Mouse (Mus musculus): ENCODE measurements around the gene Zfp462. TPM values are rescaled to one million over a fixed set of nuclear protein-coding genes. Genes with fewer than 3 reads are reported as not detected.
A peak's percentile ranks its signal among the peaks of the same experiment; 100 is the strongest.

Zfp462 gene
- polyA plus RNA-seq, 1 experiment from 2014 or later: 13.6 TPM

DNA sequence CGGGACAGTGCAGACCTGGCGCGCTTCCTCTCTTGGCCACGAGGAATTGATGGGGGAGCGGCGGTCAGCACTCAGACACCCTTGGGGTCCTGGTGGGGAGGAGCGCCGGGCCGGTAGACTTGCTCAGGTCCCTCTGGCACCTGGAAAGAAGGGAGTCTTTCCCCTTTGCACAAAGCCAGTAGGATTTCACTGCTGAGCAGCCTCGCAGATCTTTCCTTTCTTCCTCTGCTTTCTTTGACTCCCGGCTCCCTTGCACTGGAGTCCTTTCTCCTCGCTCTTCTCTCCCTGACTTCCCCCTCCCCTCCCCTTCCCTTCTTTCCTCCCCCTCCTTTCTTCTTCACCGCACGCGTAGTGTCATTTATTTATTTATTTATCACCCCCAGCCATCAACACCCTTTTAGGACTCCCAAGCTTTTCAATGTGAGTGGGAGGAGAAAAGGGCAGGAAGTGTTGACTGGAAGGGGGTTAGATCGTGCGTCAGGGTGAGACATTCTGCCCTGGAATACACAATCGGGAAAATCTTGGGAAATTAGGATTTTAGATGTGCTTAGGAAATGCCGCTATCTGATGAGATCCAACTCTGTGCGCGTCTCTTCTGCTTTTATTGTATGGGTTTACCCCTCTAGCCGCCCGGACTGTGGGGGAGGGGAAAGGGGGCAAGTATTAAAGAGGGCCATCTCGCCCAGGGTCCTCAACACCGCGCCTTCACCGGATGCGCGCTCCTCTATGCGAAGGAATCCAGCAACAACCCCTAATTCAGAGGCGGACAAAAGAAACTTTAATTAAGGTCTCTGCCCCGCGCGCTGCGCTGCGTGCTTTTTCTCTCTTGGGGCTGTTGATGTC, 976 bp downstream of the Zfp462 start:
- Histone ChIP-seq H3K27ac (peak overlapping the region; percentile 99), H3K4me1 (peaks cover 23% of the 10 kb centered on the region), H3K4me3 (peak overlapping the region; percentile 86), H3K9me3 (no peaks in the 10 kb centered on the region), H3K36me3 (replicated peaks) (peaks cover 8% of the 10 kb centered on the region), H3K27me3 (ENCODE audit: poor library complexity, severe bottlenecking) (no peaks in the 10 kb centered on the region)
- WGBS: under 1% methylated on average over 36 of the region's 36 CpGs
- peak; percentile 81 for DNase-seq (ENCODE audit: extremely low spot score, low spot score)

DNA sequence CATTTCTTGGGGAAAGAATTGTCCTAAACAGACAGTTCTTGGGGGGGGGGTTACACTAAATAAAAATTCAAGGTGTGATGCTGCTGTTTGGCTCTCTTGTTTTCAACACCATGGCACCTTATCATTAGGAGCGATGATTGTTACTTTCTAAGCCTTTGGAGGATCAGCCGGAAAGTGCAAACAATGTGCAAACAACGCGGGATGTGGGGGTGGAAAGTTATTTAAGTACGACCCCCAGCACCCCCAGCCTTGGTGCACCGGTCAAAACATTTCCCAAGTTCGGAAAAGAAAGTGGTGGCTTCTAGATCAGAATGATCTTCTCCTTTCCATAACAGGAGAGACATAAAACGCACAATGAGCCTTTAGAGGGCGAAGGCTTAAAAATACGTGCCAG, 1.8 kb downstream of the Zfp462 start:
- under 1% methylated on average over 10 of the region's 10 CpGs for WGBS
- H3K4me3 ChIP-seq: peak overlapping the region; percentile 86

DNA sequence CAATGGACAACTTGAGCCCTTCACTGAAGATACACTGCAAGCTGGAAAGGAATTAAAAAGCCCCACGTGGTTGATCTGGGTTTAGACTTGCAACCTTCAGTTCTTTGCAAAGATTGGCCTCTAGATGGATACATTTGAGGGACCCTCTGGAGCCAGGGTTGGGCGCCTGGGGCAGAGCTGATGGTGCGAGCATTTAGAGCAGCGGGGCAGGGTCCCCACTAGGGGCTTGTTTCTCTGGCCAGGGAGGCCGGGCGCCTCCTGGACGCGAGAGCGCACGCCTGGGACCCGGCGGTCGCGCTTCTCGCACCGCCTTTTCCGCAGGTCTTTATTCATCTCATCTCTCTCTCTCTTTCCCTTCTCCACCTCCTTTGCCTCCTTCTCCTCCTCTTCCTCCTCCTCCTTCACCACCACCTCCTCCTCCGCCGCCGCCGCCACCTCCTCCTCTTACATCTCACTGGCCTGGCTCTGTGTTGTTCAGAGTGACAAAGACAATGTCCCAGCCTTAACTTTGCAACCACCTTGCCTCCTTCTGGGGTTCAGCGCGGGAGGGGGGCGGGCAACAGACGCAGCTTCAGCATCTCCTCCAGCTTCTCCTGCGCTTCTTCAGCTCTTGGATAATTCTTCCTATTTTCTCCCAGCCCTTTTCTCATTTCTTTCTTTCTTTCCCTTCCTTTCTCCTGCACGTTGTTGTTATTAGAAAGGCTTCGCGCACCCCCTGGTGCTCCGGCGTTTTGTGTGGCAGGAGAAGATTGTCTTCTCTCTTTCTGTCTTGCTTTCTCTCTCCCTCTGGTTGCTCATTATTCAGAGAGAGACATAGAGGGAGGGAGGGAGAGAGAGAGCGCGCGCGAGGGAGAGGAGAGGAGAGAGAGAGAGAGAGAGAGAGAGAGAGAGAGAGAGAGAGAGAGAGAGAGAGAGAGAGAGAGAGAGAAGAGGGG, 2.5 kb downstream of the Zfp462 start:
- H3K9me3 ChIP-seq: no peaks in the 10 kb centered on the region
- peaks cover 13% of the 10 kb centered on the region for H3K36me3 ChIP-seq (replicated peaks)
- H3K4me1 ChIP-seq: peaks cover 30% of the 10 kb centered on the region
- peak overlapping the region; percentile 86 for H3K4me3 ChIP-seq
- no peaks in the 10 kb centered on the region for H3K27me3 ChIP-seq (ENCODE audit: poor library complexity, severe bottlenecking)
- WGBS: under 1% methylated on average over 35 of the region's 35 CpGs
- DNase-seq (ENCODE audit: extremely low spot score, low spot score): peak; percentile 78
- H3K27ac ChIP-seq: peak overlapping the region; percentile 99

More for the DNA sequence above, 1.8 kb downstream of the Zfp462 start:
- no peaks in the 10 kb centered on the region for H3K9me3 ChIP-seq
- peaks cover 29% of the 10 kb centered on the region for H3K4me1 ChIP-seq
- H3K36me3 ChIP-seq (replicated peaks): peaks cover 10% of the 10 kb centered on the region
- H3K27ac ChIP-seq: peak overlapping the region; percentile 99
- no peak for DNase-seq (ENCODE audit: extremely low spot score, low spot score)
- H3K27me3 ChIP-seq (ENCODE audit: poor library complexity, severe bottlenecking): no peaks in the 10 kb centered on the region

DNA sequence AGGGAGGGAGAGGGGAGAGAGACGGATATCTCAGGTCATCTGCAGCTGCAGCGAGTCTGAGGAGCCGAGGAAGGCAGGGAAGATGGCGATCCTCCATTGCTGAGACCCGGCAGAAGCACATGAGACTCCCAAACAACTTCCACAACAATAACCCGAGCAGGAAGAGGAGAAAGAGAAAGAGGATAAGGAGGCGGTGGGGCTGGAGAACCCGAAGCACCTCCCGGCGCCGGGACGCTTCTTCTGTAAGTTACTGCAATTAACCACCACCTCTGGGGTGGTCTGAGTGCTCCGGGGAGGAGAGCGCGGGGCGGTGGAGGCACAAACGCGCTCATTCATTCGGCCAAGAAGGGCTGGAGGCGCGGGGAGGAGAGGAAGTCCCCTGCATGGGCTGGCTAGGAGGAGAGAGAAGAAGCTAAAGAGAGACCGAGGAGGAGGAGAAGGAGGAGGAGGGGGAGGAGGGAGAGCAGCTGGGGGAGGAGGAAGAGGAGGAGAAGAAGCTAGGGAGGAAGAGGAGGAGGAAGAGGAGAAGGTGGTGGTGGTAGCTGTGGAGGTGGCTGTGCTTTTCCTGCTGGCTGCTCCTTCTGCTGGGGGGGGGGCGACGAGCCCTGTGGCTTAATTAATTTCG, 3.3 kb downstream of the Zfp462 start:
- WGBS: under 1% methylated on average over 24 of the region's 25 CpGs
- H3K27ac ChIP-seq: peak overlapping the region; percentile 99
- H3K27me3 ChIP-seq (ENCODE audit: poor library complexity, severe bottlenecking): no peaks in the 10 kb centered on the region
- peaks cover 38% of the 10 kb centered on the region for H3K4me1 ChIP-seq
- peaks cover 21% of the 10 kb centered on the region for H3K36me3 ChIP-seq (replicated peaks)
- H3K9me3 ChIP-seq: no peaks in the 10 kb centered on the region
- peak; percentile 68 for DNase-seq (ENCODE audit: extremely low spot score, low spot score)
- peak overlapping the region; percentile 86 for H3K4me3 ChIP-seq

GRCm38 (mm10) chr4:54948616-54949560, 4.0 kb downstream of the Zfp462 start:
- H3K4me1 ChIP-seq: peaks cover 39% of the 10 kb centered on the region
- H3K36me3 ChIP-seq (replicated peaks): peaks cover 29% of the 10 kb centered on the region
- no peaks in the 10 kb centered on the region for H3K27me3 ChIP-seq (ENCODE audit: poor library complexity, severe bottlenecking)
- H3K27ac ChIP-seq: peak overlapping the region; percentile 99
- H3K9me3 ChIP-seq: no peaks in the 10 kb centered on the region
- peak; percentile 61 for DNase-seq (ENCODE audit: extremely low spot score, low spot score)
- H3K4me3 ChIP-seq: peak overlapping the region; percentile 86
- WGBS: under 1% methylated on average over 31 of the region's 32 CpGs

- H3K36me3 ChIP-seq (replicated peaks): peaks cover 36% of the 10 kb centered on the region
- H3K4me3 ChIP-seq: peak overlapping the region; percentile 86
- WGBS: 17% methylated on average over 7 of the region's 7 CpGs
- H3K4me1 ChIP-seq: peaks cover 32% of the 10 kb centered on the region
- no peaks in the 10 kb centered on the region for H3K9me3 ChIP-seq
- H3K27me3 ChIP-seq (ENCODE audit: poor library complexity, severe bottlenecking): no peaks in the 10 kb centered on the region
- peak overlapping the region; percentile 99 for H3K27ac ChIP-seq
- no peak for DNase-seq (ENCODE audit: extremely low spot score, low spot score)
Observed at GRCm38 (mm10) chr4:54949561-54949940, 4.7 kb downstream of the Zfp462 start.

GRCm38 (mm10) chr4:54950136-54950535, 5.3 kb downstream of the Zfp462 start:
- H3K4me3 ChIP-seq: peak overlapping the region; percentile 86
- no peaks in the 10 kb centered on the region for H3K9me3 ChIP-seq
- peak overlapping the region; percentile 99 for H3K27ac ChIP-seq
- no peaks in the 10 kb centered on the region for H3K27me3 ChIP-seq (ENCODE audit: poor library complexity, severe bottlenecking)
- WGBS: 45% methylated on average over 2 of the region's 2 CpGs
- DNase-seq (ENCODE audit: extremely low spot score, low spot score): no peak
- peaks cover 41% of the 10 kb centered on the region for H3K36me3 ChIP-seq (replicated peaks)
- peaks cover 30% of the 10 kb centered on the region for H3K4me1 ChIP-seq

DNA sequence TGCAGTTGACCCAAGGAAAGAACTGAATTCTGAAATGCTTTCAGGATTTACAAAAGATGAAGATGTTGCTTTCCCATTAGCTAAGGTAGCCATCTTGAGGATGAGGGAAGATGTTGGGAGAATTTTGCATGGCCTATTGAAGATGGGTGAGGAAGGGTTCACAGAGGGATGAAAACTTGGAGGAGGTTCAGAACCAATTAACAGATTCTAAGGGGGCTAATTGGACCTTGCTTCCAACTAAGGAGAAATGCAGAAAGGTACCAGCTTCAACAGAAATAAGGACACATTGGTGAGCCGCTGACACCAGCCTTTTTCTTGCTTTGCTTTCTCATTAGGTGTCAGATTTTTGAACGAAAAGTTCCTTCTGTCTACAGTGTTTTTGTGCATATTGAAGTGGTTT, 6.0 kb downstream of the Zfp462 start:
- no peak for DNase-seq (ENCODE audit: extremely low spot score, low spot score)
- H3K9me3 ChIP-seq: no peaks in the 10 kb centered on the region
- H3K27me3 ChIP-seq (ENCODE audit: poor library complexity, severe bottlenecking): no peaks in the 10 kb centered on the region
- H3K4me1 ChIP-seq: peaks cover 35% of the 10 kb centered on the region
- peak overlapping the region; percentile 86 for H3K4me3 ChIP-seq
- 94% methylated on average over 2 of the region's 2 CpGs for WGBS
- H3K27ac ChIP-seq: peak overlapping the region; percentile 99
- peaks cover 49% of the 10 kb centered on the region for H3K36me3 ChIP-seq (replicated peaks)

GRCm38 (mm10) chr4:54953657-54954395, 9.0 kb downstream of the Zfp462 start:
- peaks cover 40% of the 10 kb centered on the region for H3K4me1 ChIP-seq
- peaks cover 78% of the 10 kb centered on the region for H3K36me3 ChIP-seq (replicated peaks)
- 90% methylated on average over 9 of the region's 9 CpGs for WGBS
- no peak overlapping the region for H3K4me3 ChIP-seq
- no peak for DNase-seq (ENCODE audit: extremely low spot score, low spot score)
- no peak overlapping the region for H3K27ac ChIP-seq
- no peaks in the 10 kb centered on the region for H3K27me3 ChIP-seq (ENCODE audit: poor library complexity, severe bottlenecking)
- no peaks in the 10 kb centered on the region for H3K9me3 ChIP-seq

DNA sequence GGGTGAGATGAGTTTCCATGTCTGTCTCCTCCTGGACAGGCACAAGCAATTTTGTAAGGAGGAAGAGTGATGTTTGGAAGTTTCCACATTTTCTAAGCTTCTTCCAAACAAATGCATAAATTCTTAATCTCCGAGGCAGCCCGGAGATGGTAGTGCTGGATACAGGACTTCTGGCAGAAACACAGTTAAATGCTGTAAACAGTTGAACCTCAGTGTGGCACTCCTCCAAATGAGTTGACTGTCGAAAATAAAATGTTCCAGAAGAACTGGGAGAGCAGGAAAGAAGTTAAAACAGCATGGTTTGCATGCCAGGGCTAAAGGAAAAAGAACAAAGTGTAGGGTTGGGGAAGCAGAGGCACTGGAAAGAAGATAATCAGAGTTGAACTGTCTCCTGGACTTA, 9.6 kb downstream of the Zfp462 start:
- no peaks in the 10 kb centered on the region for H3K27me3 ChIP-seq (ENCODE audit: poor library complexity, severe bottlenecking)
- WGBS: 91% methylated on average over 3 of the region's 3 CpGs

GRCm38 (mm10) chr4:54960776-54961175, 15.9 kb downstream of the Zfp462 start:
- WGBS: 92% methylated on average over 4 of the region's 4 CpGs
- no peaks in the 10 kb centered on the region; the same call in 1 of the 2 replicates for H3K9me3 ChIP-seq
- DNase-seq (ENCODE audit: extremely low spot score, low spot score): no peak
- no peak overlapping the region for H3K27ac ChIP-seq
- peaks cover 88% of the 10 kb centered on the region for H3K36me3 ChIP-seq (replicated peaks)
- H3K27me3 ChIP-seq (ENCODE audit: poor library complexity, severe bottlenecking): no peaks in the 10 kb centered on the region
- no peak overlapping the region for H3K4me3 ChIP-seq
- H3K4me1 ChIP-seq: peaks cover 17% of the 10 kb centered on the region

More for the DNA sequence above, 9.6 kb downstream of the Zfp462 start:
- Histone ChIP-seq H3K27ac (no peak overlapping the region), H3K4me1 (peaks cover 40% of the 10 kb centered on the region), H3K4me3 (no peak overlapping the region), H3K9me3 (no peaks in the 10 kb centered on the region), H3K36me3 (replicated peaks) (peaks cover 85% of the 10 kb centered on the region)
- DNase-seq (ENCODE audit: extremely low spot score, low spot score): no peak
